Mouse (Mus musculus) CH12.LX (cell line): ENCODE results near the gene Kbtbd3. TPM values are rescaled to one million over a fixed set of nuclear protein-coding genes. Genes with fewer than 3 reads are reported as not detected.

ENCODE experiments used
- DNase-seq: peaks from one replicate; pipeline ENCODE4 v3.0.0-alpha.2; 2013; ENCODE audit errors: extremely low read depth
- H3K27ac ChIP-seq: 2 replicates; pipeline ENCODE4 v1.5.1; 2012; ENCODE audit warnings: low read depth, mild to moderate bottlenecking, control low read depth, moderate library complexity; ENCODE audit not compliant: insufficient read depth
- H3K27me3 ChIP-seq: replicated peaks from 2 replicates; pipeline ENCODE3; 2012; ENCODE audit warnings: inconsistent platforms
- H3K36me3 ChIP-seq, 2 experiments: replicated peaks in 1 of 2; 2 replicates each; pipeline versions ENCODE3 to v1.6.1; 2012; ENCODE audit warnings: inconsistent platforms in 1 of 2, low read length in 1 of 2, mild to moderate bottlenecking in 1 of 2, mixed read lengths in 1 of 2, moderate library complexity in 1 of 2; ENCODE audit not compliant: control insufficient read depth in 1 of 2, insufficient read depth in 1 of 2
- H3K4me1 ChIP-seq, 2 experiments: 2 replicates each; pipeline ENCODE4 v1.6.1; 2012; ENCODE audit warnings: inconsistent platforms in 1 of 2, moderate library complexity in 1 of 2; ENCODE audit not compliant: insufficient read depth in 2 of 2, control insufficient read depth in 1 of 2
- H3K4me2 ChIP-seq: 2 replicates; pipeline ENCODE4 v1.6.1; 2012; ENCODE audit warnings: low read depth, mild to moderate bottlenecking, control low read depth; ENCODE audit not compliant: poor library complexity, insufficient read depth, severe bottlenecking
- H3K4me3 ChIP-seq, 3 experiments: fragments of 150-350 bp in 1 of 3; sonication (generic) in 1 of 3; replicated peaks in 1 of 3; 2 replicates each; pipeline versions ENCODE3 to v1.5.1; 2011 to 2012; ENCODE audit warnings: low read depth in 2 of 3, low read length in 2 of 3, mild to moderate bottlenecking in 2 of 3, moderate library complexity in 2 of 3, control low read depth in 1 of 3, improper control_type of control experiment in 1 of 3, inconsistent platforms in 1 of 3, mixed read lengths in 1 of 3; ENCODE audit not compliant: poor library complexity in 1 of 3
- H3K79me2 ChIP-seq: replicated peaks from 2 replicates; pipeline ENCODE4 v1.6.1; 2012; ENCODE audit warnings: mild to moderate bottlenecking, moderate library complexity; ENCODE audit not compliant: control insufficient read depth, poor library complexity, insufficient read depth, severe bottlenecking; ENCODE audit errors: extremely low read depth
- H3K9ac ChIP-seq: 2 replicates; pipeline ENCODE4 v1.6.1; 2012; ENCODE audit warnings: low read depth, mild to moderate bottlenecking, control low read depth, moderate library complexity; ENCODE audit not compliant: insufficient read depth
- H3K9me3 ChIP-seq: replicated peaks from 2 replicates; pipeline ENCODE3; 2012; ENCODE audit warnings: low read length, inconsistent platforms, mixed read lengths
- BHLHE40 ChIP-seq: IDR thresholded peaks from 2 replicates; pipeline ENCODE4 v1.6.1; 2011; ENCODE audit warnings: mild to moderate bottlenecking, low read depth, low read length, improper control_type of control experiment
- CHD1 ChIP-seq: IDR thresholded peaks from 2 replicates; pipeline ENCODE4 v1.6.1; 2012; ENCODE audit warnings: low read depth, low read length, improper control_type of control experiment, inconsistent platforms
- CTCF ChIP-seq, 2 experiments: IDR thresholded peaks in 1 of 2; conservative IDR thresholded peaks in 1 of 2; 2 replicates each; pipeline ENCODE4 v1.5.1; 2011 to 2012; ENCODE audit warnings: low read depth in 2 of 2, low read length in 2 of 2, improper control_type of control experiment in 1 of 2, inconsistent platforms in 1 of 2, mild to moderate bottlenecking in 1 of 2, moderate library complexity in 1 of 2
- GABPA ChIP-seq: IDR thresholded peaks from 2 replicates; pipeline ENCODE4 v1.6.1; 2012; ENCODE audit warnings: low read depth, low read length, improper control_type of control experiment, inconsistent platforms; ENCODE audit not compliant: insufficient replicate concordance
- IRF4 ChIP-seq: IDR thresholded peaks from 2 replicates; pipeline ENCODE4 v1.6.1; 2014; ENCODE audit warnings: low read depth, mild to moderate bottlenecking, inconsistent platforms, low read length, improper control_type of control experiment
- JUN ChIP-seq: IDR thresholded peaks from 2 replicates; pipeline ENCODE4 v1.6.1; 2011; ENCODE audit warnings: low read depth, mild to moderate bottlenecking, low read length, improper control_type of control experiment, moderate library complexity; ENCODE audit not compliant: insufficient read depth
- JUND ChIP-seq: conservative IDR thresholded peaks from 2 replicates; pipeline ENCODE4 v1.6.1; 2011; ENCODE audit warnings: low read depth, low read length, improper control_type of control experiment
- KAT2A ChIP-seq: IDR thresholded peaks from 2 replicates; pipeline ENCODE4 v1.6.1; 2012; ENCODE audit warnings: low read length, improper control_type of control experiment, inconsistent platforms; ENCODE audit not compliant: insufficient replicate concordance
- MAFK ChIP-seq: IDR thresholded peaks from 2 replicates; pipeline ENCODE4 v1.6.1; 2011; ENCODE audit warnings: low read length, improper control_type of control experiment; ENCODE audit not compliant: insufficient replicate concordance
- MEF2A ChIP-seq: IDR thresholded peaks from 2 replicates; pipeline ENCODE4 v1.6.1; 2014; ENCODE audit warnings: low read depth, mild to moderate bottlenecking, inconsistent platforms, low read length, improper control_type of control experiment, borderline replicate concordance
- MXI1 ChIP-seq: IDR thresholded peaks from 2 replicates; pipeline ENCODE4 v1.6.1; 2011; ENCODE audit warnings: mild to moderate bottlenecking, low read depth, low read length, improper control_type of control experiment
- NELFE ChIP-seq: IDR thresholded peaks from 2 replicates; pipeline ENCODE4 v1.6.1; 2011; ENCODE audit warnings: low read depth, low read length, improper control_type of control experiment
- PAX5 ChIP-seq: IDR thresholded peaks from 2 replicates; pipeline ENCODE4 v1.6.1; 2012; ENCODE audit warnings: low read length, inconsistent platforms, mixed read lengths
- SIN3A ChIP-seq: IDR thresholded peaks from 2 replicates; pipeline ENCODE4 v1.6.1; 2012; ENCODE audit warnings: low read length, improper control_type of control experiment, inconsistent platforms
- SMC3 ChIP-seq: IDR thresholded peaks from 2 replicates; pipeline ENCODE4 v1.6.1; 2011; ENCODE audit warnings: low read depth, low read length, improper control_type of control experiment
- TCF12 ChIP-seq: IDR thresholded peaks from 2 replicates; pipeline ENCODE4 v1.6.1; 2014; ENCODE audit warnings: low read depth, mild to moderate bottlenecking, inconsistent platforms, low read length, improper control_type of control experiment
- ZKSCAN1 ChIP-seq: IDR thresholded peaks from 2 replicates; pipeline ENCODE4 v1.6.1; 2012; ENCODE audit warnings: low read depth, inconsistent platforms, low read length, improper control_type of control experiment, borderline replicate concordance
- ZNF384 ChIP-seq: IDR thresholded peaks from 2 replicates; pipeline ENCODE4 v1.6.1; 2012; ENCODE audit warnings: low read depth, low read length, improper control_type of control experiment, inconsistent platforms
- dilution Hi-C: fragments of 300-500 bp; cut with MboI; formaldehyde crosslinking; loops from 2 replicates; pipeline ENCODE4 v1.14.3; 2020; ENCODE audit warnings: low sequenced_read_pairs; ENCODE audit not compliant: extremely low pct_unique_long_range_greater_than_20kb, extremely low pct_ligation_motif_present
- in situ Hi-C: fragments of 300-500 bp; cut with MboI; formaldehyde crosslinking; loops from 3 replicates; pipeline ENCODE4 v1.14.3; 2019; ENCODE audit warnings: low sequenced_read_pairs, low pct_ligation_motif_present, low pct_unique_long_range_greater_than_20kb, mixed read lengths
- polyA plus RNA-seq: library from polyadenylated mRNA; unstranded; fragments of >175 nt; gene quantifications from 2 replicates; pipeline ENCODE4 v1.2.1, GENCODE M21; 2012; ENCODE audit warnings: low read depth; ENCODE audit not compliant: insufficient read length
- total RNA-seq, 2 experiments: library from RNA; depleted of rRNA; stranded (reverse); fragments of 300-350 nt in 1 of 2; fragments of >200 nt in 1 of 2; gene quantifications; 2 replicates each; pipeline ENCODE4 v1.2.3; 2012 to 2014

Gene Kbtbd3
- total and polyA plus RNA-seq, 3 experiments = 0.67 to 1.9 (median 0.72) TPM

DNA sequence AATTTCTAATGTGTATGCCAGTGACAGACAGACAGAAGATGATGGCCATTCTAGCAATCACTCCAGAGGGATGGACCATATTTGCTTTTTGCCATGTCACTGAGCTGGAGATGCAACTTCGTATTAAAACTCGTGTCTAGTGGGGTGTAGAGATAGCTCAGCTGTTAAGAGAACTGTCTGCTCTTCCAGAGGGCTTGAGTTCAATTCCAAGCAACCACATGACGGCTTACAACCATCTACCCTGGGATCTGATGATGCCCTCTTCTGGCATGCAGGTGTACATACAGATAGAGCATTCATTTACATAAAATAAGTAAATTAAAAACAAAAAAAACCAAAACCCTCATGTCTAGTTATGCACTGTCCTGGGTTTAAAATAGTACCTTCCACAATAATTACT lies 1.5 kb downstream of the Kbtbd3 start:
- no peaks in the 10 kb centered on the region for H3K9me3 ChIP-seq
- H3K4me3 ChIP-seq = no peak overlapping the region
- in situ Hi-C loops = no loop called here
- peaks cover 9% of the 10 kb centered on the region for H3K79me2 ChIP-seq
- TF ChIP-seq JUND (no peak), NELFE (no peak), CHD1 (no peak), CTCF (conservative IDR thresholded peaks at IDR 0.05 in 1 of 2, IDR thresholded peaks at IDR 0.05 in 1 of 2; ENCODE audit: low read depth in 2 of 2, low read length in 2 of 2) (peak in 1 of 2 experiments; percentile 35; a peak in 2 of 4 replicates)
- DNase-seq = peak; percentile 35
- peak overlapping the region; percentile 42; the same call in 1 of the 2 replicates for H3K9ac ChIP-seq
- dilution Hi-C loops = no loop called here
- peak overlapping the region; percentile 26 for H3K4me2 ChIP-seq
- no peaks in the 10 kb centered on the region for H3K27me3 ChIP-seq
- no peak overlapping the region for H3K27ac ChIP-seq
- peaks cover 0 to 7% of the 10 kb centered on the region in 2 experiments for H3K36me3 ChIP-seq
- peaks cover 0 to 14% of the 10 kb centered on the region in 2 experiments; a peak in 2 of 4 replicates for H3K4me1 ChIP-seq

DNA sequence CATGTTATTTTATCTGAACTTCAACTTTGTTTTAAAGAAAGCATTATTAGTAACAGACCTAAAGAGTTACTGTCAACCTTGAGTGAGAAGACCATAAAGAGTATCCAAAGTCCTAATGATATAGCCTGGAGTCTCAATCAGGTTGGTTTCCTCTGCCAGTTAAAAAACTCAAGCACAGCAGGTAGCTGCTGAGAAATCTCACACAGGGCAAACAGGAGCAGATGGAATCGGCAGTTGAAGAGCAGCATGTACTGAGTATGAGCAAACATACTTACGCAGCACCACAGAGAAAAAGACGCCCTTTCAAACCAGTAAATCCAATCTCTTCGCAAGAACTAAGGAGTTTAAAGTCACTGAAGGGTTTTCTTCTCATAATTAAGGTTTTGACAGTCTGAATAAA lies 4.3 kb downstream of the Kbtbd3 start:
- no peak overlapping the region for H3K9ac ChIP-seq
- no peaks in the 10 kb centered on the region for H3K9me3 ChIP-seq
- H3K79me2 ChIP-seq = peaks cover under 1% of the 10 kb centered on the region
- no peak for TF ChIP-seq JUND
- no peak for TF ChIP-seq BHLHE40
- TF ChIP-seq GABPA = no peak
- TF ChIP-seq MXI1 = no peak
- TF ChIP-seq ZKSCAN1 = no peak
- no peak for TF ChIP-seq MAFK
- no peak for TF ChIP-seq JUN
- no peak for TF ChIP-seq SMC3
- TF ChIP-seq ZNF384 = no peak
- TF ChIP-seq SIN3A = no peak
- no peak for TF ChIP-seq CTCF (conservative IDR thresholded peaks at IDR 0.05 in 1 of 2, IDR thresholded peaks at IDR 0.05 in 1 of 2; ENCODE audit: low read depth in 2 of 2, low read length in 2 of 2)
- TF ChIP-seq PAX5 = no peak
- TF ChIP-seq MEF2A = no peak
- TF ChIP-seq KAT2A = no peak
- no peak for TF ChIP-seq IRF4
- no peak for TF ChIP-seq TCF12
- in situ Hi-C loops = no loop called here
- H3K4me2 ChIP-seq = no peak overlapping the region
- no peak overlapping the region for H3K27ac ChIP-seq
- H3K36me3 ChIP-seq = peaks cover 0 to 3% of the 10 kb centered on the region in 2 experiments
- DNase-seq = no peak
- dilution Hi-C loops = no loop called here
- H3K4me3 ChIP-seq = no peak overlapping the region
- no peaks in the 10 kb centered on the region for H3K27me3 ChIP-seq
- peaks cover 0 to 3% of the 10 kb centered on the region in 2 experiments; a peak in 2 of 4 replicates for H3K4me1 ChIP-seq
